Comparison of ENCODE assay signal across 25 mouse cellular contexts in genomic region chr10:42585596-42586305, GRCm38 (mm10). TPM values are rescaled to one million over a fixed set of nuclear protein-coding genes. Genes with fewer than 3 reads are reported as not detected.
A peak's percentile ranks its signal among the peaks of the same experiment; 100 is the strongest.
DNase-seq lines count a peak whose midpoint lies in the region; ATAC-seq and TF ChIP-seq lines count a peak whose summit lies in the region.
"Had no signal": no experiment of that assay in that cellular context is flagged by ENCODE, and none has a peak within 500 bp of the region (broad histone marks: within the 10 kb centered on the region; RNA-seq: fewer than 3 reads in every experiment).

No protein-coding gene starts in this region.

- no peak overlapping the region for H3K27ac ChIP-seq in midbrain, embryonic 10.5 days (replicated peaks)
- H3K27ac ChIP-seq in midbrain, postnatal 0 days (ENCODE audit: low read depth, low read length), result no peak overlapping the region
- H3K27ac ChIP-seq in forebrain, embryonic 10.5 days, result peak overlapping the region; percentile 97
- no peak overlapping the region for H3K27ac ChIP-seq in forebrain, postnatal 0 days (ENCODE audit: low read depth, low read length)
- H3K27ac ChIP-seq: hindbrain, embryonic 13.5 days; intestine, embryonic 15.5 days; liver, embryonic 14.5 days had no signal

- H3K4me1 ChIP-seq in midbrain, embryonic 10.5 days, result peaks cover 83% of the 10 kb centered on the region
- no peaks in the 10 kb centered on the region for H3K4me1 ChIP-seq in midbrain, postnatal 0 days (ENCODE audit: insufficient read depth, low read length)
- H3K4me1 ChIP-seq in forebrain, embryonic 10.5 days, result peaks cover 89% of the 10 kb centered on the region
- 0 out of 2 replicates have a peak, but pooled peaks cover 2% of the 10 kb centered on the region for H3K4me1 ChIP-seq in forebrain, postnatal 0 days (ENCODE audit: insufficient read depth)

- WGBS in midbrain, embryonic 10.5 days, result 8% methylated on average over 22 of the region's 22 CpGs
- WGBS in midbrain, postnatal 0 days, result 13% methylated on average over 22 of the region's 22 CpGs
- WGBS in forebrain, embryonic 10.5 days, result 13% methylated on average over 22 of the region's 22 CpGs
- 8% methylated on average over 22 of the region's 22 CpGs for WGBS in forebrain, postnatal 0 days

- ATAC-seq in midbrain, postnatal 0 days (ENCODE audit: low FRiP score), result no peak
- peak; percentile 30 for ATAC-seq in forebrain, postnatal 0 days
- ATAC-seq: intestine, embryonic 15.5 days; Patski had no signal

- no peak for TF ChIP-seq CTCF in midbrain, postnatal 0 days (IDR thresholded peaks at IDR 0.05)
- TF ChIP-seq CTCF in brain, embryonic 14.5 days (IDR thresholded peaks at IDR 0.05; ENCODE audit: borderline replicate concordance, extremely low read depth, insufficient read depth, insufficient read length), result peak; percentile 6; the same call in 1 of the 2 replicates
- TF ChIP-seq CTCF in forebrain, postnatal 0 days (IDR thresholded peaks at IDR 0.05; ENCODE audit: low read depth), result no peak; the same call in 1 of the 2 replicates

- H3K9me3 ChIP-seq in midbrain, embryonic 10.5 days (replicated peaks), result peaks cover 4% of the 10 kb centered on the region; the same call in 1 of the 2 replicates
- no peaks in the 10 kb centered on the region for H3K9me3 ChIP-seq in midbrain, postnatal 0 days (ENCODE audit: low read length)
- no peaks in the 10 kb centered on the region for H3K9me3 ChIP-seq in forebrain, embryonic 10.5 days
- H3K9me3 ChIP-seq in forebrain, postnatal 0 days (ENCODE audit: low read length), result no peaks in the 10 kb centered on the region
- H3K9me3 ChIP-seq: hindbrain, embryonic 13.5 days; intestine, embryonic 15.5 days had no signal

- H3K36me3 ChIP-seq in midbrain, embryonic 10.5 days, result peaks cover 3% of the 10 kb centered on the region; the same call in 1 of the 2 replicates
- no peaks in the 10 kb centered on the region for H3K36me3 ChIP-seq in midbrain, postnatal 0 days (ENCODE audit: insufficient read depth, low read length)
- peaks cover 21% of the 10 kb centered on the region for H3K36me3 ChIP-seq in forebrain, embryonic 10.5 days (replicated peaks)
- no peaks in the 10 kb centered on the region for H3K36me3 ChIP-seq in forebrain, postnatal 0 days (ENCODE audit: insufficient read depth)
- H3K36me3 ChIP-seq: hindbrain, embryonic 13.5 days; intestine, embryonic 15.5 days had no signal

- peak overlapping the region; percentile 67; the same call in 1 of the 2 replicates for H3K4me3 ChIP-seq in midbrain, embryonic 10.5 days
- H3K4me3 ChIP-seq in midbrain, postnatal 0 days (ENCODE audit: low read depth, low read length), result no peak overlapping the region
- peak overlapping the region; percentile 79 for H3K4me3 ChIP-seq in forebrain, embryonic 10.5 days
- no peak overlapping the region for H3K4me3 ChIP-seq in forebrain, postnatal 0 days (ENCODE audit: low read depth, low read length)
- H3K4me3 ChIP-seq: hindbrain, embryonic 13.5 days; intestine, embryonic 15.5 days; megakaryocyte, embryonic 14.5 days; myocyte had no signal

- H3K4me2 ChIP-seq in midbrain, postnatal 0 days (ENCODE audit: low read depth, low read length, poor library complexity, severe bottlenecking), result no peak overlapping the region
- H3K4me2 ChIP-seq in forebrain, postnatal 0 days (ENCODE audit: low read depth), result peak overlapping the region; percentile 75
- H3K4me2 ChIP-seq: heart, embryonic 11.5 days; hindbrain, embryonic 13.5 days; intestine, embryonic 15.5 days had no signal

- H3K9ac ChIP-seq in midbrain, postnatal 0 days (replicated peaks; ENCODE audit: low read length, poor library complexity, severe bottlenecking), result no peak overlapping the region
- no peak overlapping the region for H3K9ac ChIP-seq in forebrain, postnatal 0 days
- H3K9ac ChIP-seq: hindbrain, embryonic 13.5 days; intestine, embryonic 15.5 days; liver, embryonic 14.5 days had no signal

- peak; percentile 31 for DNase-seq in midbrain, embryonic 10.5 days (ENCODE audit: low spot score)
- no peak for DNase-seq in midbrain, postnatal 0 days (ENCODE audit: low spot score)
- DNase-seq in brain, embryonic 14.5 days (ENCODE audit: low read depth), result peak; percentile 88
- DNase-seq in forebrain, embryonic 10.5 days (ENCODE audit: extremely low spot score, low spot score), result no peak
- peak; percentile 63 for DNase-seq in forebrain, postnatal 0 days
- DNase-seq in adrenal gland, adult (ENCODE audit: inconsistent age in 2 of 2, low spot score in 1 of 2), result no peak
- DNase-seq in B cell, adult 2 months, result no peak
- DNase-seq: adrenal gland, postnatal 10 days; cerebellum, adult 11-12 months; cerebellum, postnatal 25 days; heart, postnatal 10 days; kidney, adult 9 months; kidney, postnatal 36 days had no signal

- H3K27me3 ChIP-seq in midbrain, embryonic 10.5 days (ENCODE audit: low read depth, poor library complexity, severe bottlenecking), result peaks cover 100% of the 10 kb centered on the region
- peaks cover 63% of the 10 kb centered on the region for H3K27me3 ChIP-seq in midbrain, postnatal 0 days (ENCODE audit: insufficient read depth, low read length)
- H3K27me3 ChIP-seq in forebrain, embryonic 10.5 days (ENCODE audit: poor library complexity, severe bottlenecking), result peaks cover 98% of the 10 kb centered on the region
- H3K27me3 ChIP-seq in forebrain, postnatal 0 days (ENCODE audit: insufficient read depth, low read length), result peaks cover 9% of the 10 kb centered on the region

- no peak for TF ChIP-seq POLR2A in brain, embryonic 14.5 days (IDR thresholded peaks at IDR 0.05; ENCODE audit: borderline replicate concordance, extremely low read depth, insufficient read depth, insufficient read length, poor library complexity, severe bottlenecking)

RNA-seq across cellular contexts. Expression of gene Ostm1, which starts 2.1 kb away (rescaled TPM):
- 22.8 and 26.7 TPM in 2 replicates for polyA plus RNA-seq in midbrain, embryonic 10.5 days (2016; fragmentation: Nextera tagmentation; extraction: Ambion mirVana)
- total RNA-seq in midbrain, postnatal 0 days (2014; rRNA removed), result 41.8 and 46.6 TPM in 2 replicates
- 39.5 and 40.0 TPM in 2 replicates for polyA plus RNA-seq in midbrain, postnatal 0 days (2015; fragmentation: Nextera tagmentation; extraction: Ambion mirVana)
- 29.2 and 37.4 TPM in 2 replicates for polyA plus RNA-seq in brain, embryonic 14.5 days (2012; rRNA removed)
- polyA plus RNA-seq in forebrain, embryonic 10.5 days (2016; fragmentation: Nextera tagmentation; extraction: Ambion mirVana), result 44.2 and 44.7 TPM in 2 replicates
- total RNA-seq in forebrain, postnatal 0 days (2014; rRNA removed), result 42.9 and 44.6 TPM in 2 replicates
- polyA plus RNA-seq in forebrain, postnatal 0 days (2015; fragmentation: Nextera tagmentation; extraction: Ambion mirVana), result 35.2 and 39.2 TPM in 2 replicates

RNA-seq across cellular contexts. Expression of gene Nr2e1, which starts 2.3 kb away (rescaled TPM):
- polyA plus RNA-seq in midbrain, embryonic 10.5 days (2016; fragmentation: Nextera tagmentation; extraction: Ambion mirVana), result 25.3 and 26.3 TPM in 2 replicates
- 1.3 and 3.2 TPM in 2 replicates for total RNA-seq in midbrain, postnatal 0 days (2014; rRNA removed)
- 3.2 and 3.6 TPM in 2 replicates for polyA plus RNA-seq in midbrain, postnatal 0 days (2015; fragmentation: Nextera tagmentation; extraction: Ambion mirVana)
- 14.6 and 34.7 TPM in 2 replicates for polyA plus RNA-seq in brain, embryonic 14.5 days (2012; rRNA removed)
- 80.9 and 87.7 TPM in 2 replicates for polyA plus RNA-seq in forebrain, embryonic 10.5 days (2016; fragmentation: Nextera tagmentation; extraction: Ambion mirVana)
- total RNA-seq in forebrain, postnatal 0 days (2014; rRNA removed), result 3.9 and 6.2 TPM in 2 replicates
- 8.3 and 10.2 TPM in 2 replicates for polyA plus RNA-seq in forebrain, postnatal 0 days (2015; fragmentation: Nextera tagmentation; extraction: Ambion mirVana)
- total RNA-seq: adrenal gland, postnatal 10 days; gastrocnemius, adult 8-10 months; granulocyte monocyte progenitor cell, adult 5-6 weeks; heart, postnatal 10 days; neutrophil, adult 5-6 weeks had no signal
- polyA plus RNA-seq: intestine, embryonic 15.5 days; liver, embryonic 14.5 days; lung, embryonic 16.5 days; myocyte; Patski; small intestine, adult 2 months had no signal

Comparison
In these comparisons a context has a peak if more than half of its experiments do, and no peak if none do; other contexts are left out.
1. DNase-seq: peak in midbrain, embryonic 10.5 days (single experiment), brain, embryonic 14.5 days (single experiment) and forebrain, postnatal 0 days (single experiment); none in midbrain, postnatal 0 days (single experiment), forebrain, embryonic 10.5 days (single experiment), adrenal gland, adult (0 of 2) and B cell, adult 2 months (0 of 2).
2. H3K4me3 ChIP-seq: peak in midbrain, embryonic 10.5 days (single experiment) and forebrain, embryonic 10.5 days (single experiment); none in midbrain, postnatal 0 days (single experiment) and forebrain, postnatal 0 days (single experiment).